Mouse (Mus musculus) lung, embryonic 15.5 days (tissue): ENCODE results near the gene Olfr543. TPM values are rescaled to one million over a fixed set of nuclear protein-coding genes. Genes with fewer than 3 reads are reported as not detected.
A peak's percentile ranks its signal among the peaks of the same experiment; 100 is the strongest.

Experiments
- ATAC-seq: fragments of 200-750 bp; cut with Nextera tagmentation; 2 replicates; pipeline ENCODE4 v1.8.0; 2017; ENCODE audit warnings: moderate number of reproducible peaks, borderline replicate concordance; ENCODE audit not compliant: low FRiP score, low TSS enrichment; ENCODE audit errors: extremely low read depth
- H3K27ac ChIP-seq: fragments of 300-500 bp; sonication (generic); 2 replicates; pipeline ENCODE4 v1.5.1; 2015; ENCODE audit warnings: moderate library complexity, mild to moderate bottlenecking, inconsistent platforms
- H3K27me3 ChIP-seq: fragments of 300-500 bp; sonication (generic); 2 replicates; pipeline ENCODE4 v1.6.1; 2015; ENCODE audit warnings: inconsistent platforms
- H3K36me3 ChIP-seq: fragments of 300-500 bp; sonication (generic); 2 replicates; pipeline ENCODE4 v1.6.1; 2015; ENCODE audit warnings: inconsistent platforms
- H3K4me1 ChIP-seq: fragments of 300-500 bp; sonication (generic); 2 replicates; pipeline ENCODE4 v1.6.1; 2015; ENCODE audit warnings: inconsistent platforms
- H3K4me2 ChIP-seq: fragments of 300-500 bp; sonication (generic); 2 replicates; pipeline ENCODE4 v1.6.1; 2015; ENCODE audit warnings: inconsistent platforms, mild to moderate bottlenecking, moderate library complexity
- H3K4me3 ChIP-seq: fragments of 300-500 bp; sonication (generic); 2 replicates; pipeline ENCODE4 v1.5.1; 2015; ENCODE audit warnings: mild to moderate bottlenecking, inconsistent platforms
- H3K9ac ChIP-seq: fragments of 300-500 bp; sonication (generic); 2 replicates; pipeline ENCODE4 v1.6.1; 2015; ENCODE audit warnings: inconsistent platforms
- H3K9me3 ChIP-seq: fragments of 300-500 bp; sonication (generic); 2 replicates; pipeline ENCODE4 v1.6.1; 2016; ENCODE audit warnings: inconsistent platforms
- WGBS: fragments of 180-500 bp; shearing (Covaris S2); methylation state at CpG from one replicate; pipeline ENCODE4 v1.1.7; 2015; 5-methylcytosine and 5-hydroxymethylcytosine counted together
- polyA plus RNA-seq: library from polyadenylated mRNA; unstranded; fragments of >200 nt; fragmentation: Nextera tagmentation; extraction: Ambion mirVana; gene quantifications from 2 replicates; pipeline ENCODE4 v1.2.1, GENCODE M21; 2015

The Olfr543 gene
- polyA plus RNA-seq, 1 experiment from 2014 or later: 0.17 TPM

- H3K27me3 ChIP-seq: no peaks in the 10 kb centered on the region
- no peaks in the 10 kb centered on the region for H3K9me3 ChIP-seq
- no peak overlapping the region for H3K4me3 ChIP-seq
- WGBS: 45% methylated on average over 5 of the region's 5 CpGs
- no peak for ATAC-seq
- H3K36me3 ChIP-seq: peaks cover 24% of the 10 kb centered on the region
- H3K4me1 ChIP-seq: no peaks in the 10 kb centered on the region
- no peak overlapping the region for H3K27ac ChIP-seq
- H3K4me2 ChIP-seq: no peak overlapping the region
- no peak overlapping the region for H3K9ac ChIP-seq
Measured at GRCm38 (mm10) chr7:102472675-102473074, 8.8 kb downstream of the Olfr543 start.

DNA sequence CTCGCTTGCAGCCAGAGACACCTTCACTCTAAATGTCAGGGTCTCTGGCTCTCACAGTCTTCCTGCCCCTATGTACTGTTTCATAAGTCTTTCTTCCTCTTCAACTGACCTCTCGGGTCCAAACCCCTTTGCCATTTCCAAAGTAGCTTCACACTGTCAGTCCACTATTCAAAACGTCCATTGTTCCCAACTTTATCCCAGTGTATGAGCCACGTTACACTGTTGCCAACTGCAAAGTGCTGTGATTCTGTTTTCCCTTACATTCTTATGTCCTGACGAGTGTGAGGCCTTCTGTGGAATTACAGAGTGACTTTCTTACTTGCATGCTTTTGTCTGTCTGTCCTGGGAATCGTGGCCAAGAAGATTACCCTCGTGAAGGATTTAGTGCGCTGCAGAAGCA is 13.9 kb downstream of the Olfr543 start:
- no peak overlapping the region for H3K27ac ChIP-seq
- H3K27me3 ChIP-seq: no peaks in the 10 kb centered on the region
- no peaks in the 10 kb centered on the region for H3K4me1 ChIP-seq
- ATAC-seq: no peak
- no peak overlapping the region for H3K9ac ChIP-seq
- 87% methylated on average over 8 of the region's 8 CpGs for WGBS
- no peak overlapping the region for H3K4me2 ChIP-seq
- no peaks in the 10 kb centered on the region for H3K9me3 ChIP-seq
- no peak overlapping the region for H3K4me3 ChIP-seq
- H3K36me3 ChIP-seq: peaks cover 70% of the 10 kb centered on the region

GRCm38 (mm10) chr7:102458618-102459380 is 22.7 kb downstream of the Olfr543 start:
- ATAC-seq: no peak
- H3K27me3 ChIP-seq: no peaks in the 10 kb centered on the region
- H3K4me1 ChIP-seq: no peaks in the 10 kb centered on the region
- no peak overlapping the region for H3K27ac ChIP-seq
- no peak overlapping the region for H3K4me3 ChIP-seq
- no peaks in the 10 kb centered on the region for H3K9me3 ChIP-seq
- peaks cover 92% of the 10 kb centered on the region for H3K36me3 ChIP-seq
- H3K9ac ChIP-seq: no peak overlapping the region
- WGBS: 87% methylated on average over 5 of the region's 5 CpGs
- H3K4me2 ChIP-seq: no peak overlapping the region

DNA sequence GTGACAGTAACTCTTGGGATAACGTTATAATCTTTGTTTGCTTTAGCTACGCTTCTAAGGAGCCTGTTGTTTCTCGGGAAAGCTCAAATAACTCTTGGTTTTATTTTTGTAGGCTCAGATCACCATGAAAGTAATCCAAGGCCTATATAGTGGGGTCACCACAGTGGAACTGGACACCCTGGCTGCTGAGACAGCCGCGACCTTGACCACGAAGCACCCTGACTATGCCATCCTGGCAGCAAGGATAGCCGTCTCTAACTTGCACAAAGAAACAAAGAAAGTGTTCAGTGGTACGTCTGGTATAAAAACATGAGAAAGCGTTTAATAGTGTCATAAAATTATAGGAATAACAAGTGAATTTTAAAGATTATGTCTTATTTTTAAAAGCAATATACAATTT is 35.0 kb downstream of the Olfr543 start:
- peaks cover 55% of the 10 kb centered on the region for H3K36me3 ChIP-seq

GRCm38 (mm10) chr7:102444301-102444700 is 37.2 kb downstream of the Olfr543 start:
- no peak overlapping the region for H3K4me2 ChIP-seq
- 67% methylated on average over 2 of the region's 2 CpGs for WGBS
- ATAC-seq: no peak

More for the DNA sequence above, 35.0 kb downstream of the Olfr543 start:
- ATAC-seq: no peak
- Histone ChIP-seq H3K4me2 (no peak overlapping the region), H3K9ac (no peak overlapping the region), H3K9me3 (no peaks in the 10 kb centered on the region), H3K4me3 (no peak overlapping the region), H3K27ac (no peak overlapping the region), H3K27me3 (no peaks in the 10 kb centered on the region), H3K4me1 (peaks cover 17% of the 10 kb centered on the region)
- WGBS: 93% methylated on average over 9 of the region's 9 CpGs

DNA sequence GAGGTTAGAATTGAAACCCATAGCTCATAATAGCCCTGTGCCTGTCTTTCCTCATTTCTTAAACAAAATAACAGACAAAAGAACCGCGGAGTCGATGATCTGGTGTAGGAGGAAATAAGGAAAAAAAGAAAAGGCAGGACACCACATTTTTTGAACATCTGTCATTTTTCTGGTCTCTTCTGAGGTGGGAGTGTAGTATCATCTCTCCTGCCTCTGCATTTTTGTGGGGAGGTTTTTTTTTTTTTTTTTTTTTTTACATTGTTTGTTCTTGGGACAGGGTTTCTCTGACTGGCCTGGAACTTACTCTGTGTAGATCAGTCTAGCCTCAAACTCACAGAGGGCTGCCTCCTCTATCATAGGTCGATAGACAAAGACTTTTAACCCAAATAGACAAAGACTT is 39.0 kb downstream of the Olfr543 start:
- Histone ChIP-seq H3K4me3 (peak overlapping the region; percentile 87), H3K4me2 (peak overlapping the region; percentile 65), H3K36me3 (peaks cover 26% of the 10 kb centered on the region), H3K9me3 (no peaks in the 10 kb centered on the region), H3K9ac (peak overlapping the region; percentile 86), H3K4me1 (peaks cover 17% of the 10 kb centered on the region), H3K27me3 (peaks cover 4% of the 10 kb centered on the region; the same call in 1 of the 2 replicates), H3K27ac (peak overlapping the region; percentile 93; the same call in 1 of the 2 replicates)
- WGBS: under 1% methylated on average over 4 of the region's 4 CpGs
- no peak for ATAC-seq

More at GRCm38 (mm10) chr7:102444301-102444700, 37.2 kb downstream of the Olfr543 start:
- Histone ChIP-seq H3K4me3 (no peak overlapping the region), H3K4me1 (peaks cover 17% of the 10 kb centered on the region), H3K27me3 (peaks cover 4% of the 10 kb centered on the region; the same call in 1 of the 2 replicates), H3K27ac (no peak overlapping the region), H3K9ac (no peak overlapping the region), H3K9me3 (no peaks in the 10 kb centered on the region), H3K36me3 (peaks cover 36% of the 10 kb centered on the region)

GRCm38 (mm10) chr7:102441657-102442391 is 39.7 kb downstream of the Olfr543 start, which contains the start of gene Rrm1:
TSS of gene Rrm1 (plus strand) at chr7:102441695.
- Histone ChIP-seq H3K27me3 (peaks cover 4% of the 10 kb centered on the region; the same call in 1 of the 2 replicates), H3K4me3 (peak within 1 kb of the TSS; percentile 87), H3K9me3 (no peaks in the 10 kb centered on the region), H3K4me1 (peaks cover 17% of the 10 kb centered on the region), H3K36me3 (peaks cover 21% of the 10 kb centered on the region), H3K4me2 (peak within 1 kb of the TSS; percentile 65), H3K9ac (peak within 1 kb of the TSS; percentile 86), H3K27ac (peak within 1 kb of the TSS; percentile 93)
- peak; percentile 97 for ATAC-seq
- WGBS: under 1% methylated on average over 49 of the region's 56 CpGs

- peak overlapping the region; percentile 65 for H3K4me2 ChIP-seq
- no peak overlapping the region for H3K9ac ChIP-seq
- H3K27me3 ChIP-seq: peaks cover 4% of the 10 kb centered on the region; the same call in 1 of the 2 replicates
- H3K9me3 ChIP-seq: no peaks in the 10 kb centered on the region
- no peak overlapping the region for H3K27ac ChIP-seq
- peak overlapping the region; percentile 87 for H3K4me3 ChIP-seq
- peaks cover 13% of the 10 kb centered on the region for H3K36me3 ChIP-seq
- H3K4me1 ChIP-seq: peaks cover 17% of the 10 kb centered on the region
- ATAC-seq: no peak
- WGBS: 53% methylated on average over 15 of the region's 15 CpGs
Measured at GRCm38 (mm10) chr7:102440822-102441656, 40.4 kb downstream of the Olfr543 start.

- no peaks in the 10 kb centered on the region for H3K4me1 ChIP-seq
- 74% methylated on average over 2 of the region's 2 CpGs for WGBS
- no peak overlapping the region for H3K9ac ChIP-seq
- no peak overlapping the region for H3K4me2 ChIP-seq
- H3K36me3 ChIP-seq: no peaks in the 10 kb centered on the region
- no peak for ATAC-seq
- H3K27ac ChIP-seq: no peak overlapping the region
- no peaks in the 10 kb centered on the region for H3K27me3 ChIP-seq
- no peaks in the 10 kb centered on the region for H3K9me3 ChIP-seq
- H3K4me3 ChIP-seq: no peak overlapping the region
Measured at GRCm38 (mm10) chr7:102434344-102434743, 47.1 kb downstream of the Olfr543 start.
